Mouse (Mus musculus) cortical plate, adult 2 months (tissue): ENCODE results near the gene Ipo7.

Source experiments
- CTCF ChIP-seq: fragments of 200-500 bp; IDR thresholded peaks from 2 replicates; pipeline ENCODE4 v1.5.1; 2011; ENCODE audit warnings: mild to moderate bottlenecking, control low read depth, low read length; ENCODE audit not compliant: insufficient read depth; ENCODE audit errors: extremely low read depth
- POLR2A ChIP-seq: fragments of 200-500 bp; IDR thresholded peaks from 2 replicates; pipeline ENCODE4 v1.6.1; 2011; ENCODE audit warnings: mild to moderate bottlenecking, low read length, control low read depth; ENCODE audit not compliant: insufficient read depth; ENCODE audit errors: extremely low read depth

DNA sequence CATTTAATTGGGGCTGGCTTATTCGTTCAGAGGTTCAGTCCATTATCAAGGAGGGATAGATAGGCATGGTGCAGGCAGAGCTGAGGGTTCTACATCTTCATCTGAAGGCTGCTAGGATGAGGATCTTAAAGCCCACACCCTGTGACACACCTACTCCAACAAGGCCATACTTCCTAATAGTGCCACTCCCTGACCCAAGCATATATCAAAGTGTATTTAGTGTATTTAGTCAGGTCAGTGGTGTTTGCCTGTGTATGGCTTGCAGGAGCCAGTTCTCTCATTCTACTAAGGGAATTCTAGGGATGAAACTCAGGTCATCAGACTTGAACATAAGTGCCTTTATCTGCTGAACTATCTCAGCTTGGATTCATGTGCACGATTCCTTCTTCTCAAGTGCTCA, 51.0 kb downstream of the Ipo7 start:
- TF ChIP-seq CTCF: no peak
- no peak for TF ChIP-seq POLR2A
